Mouse (Mus musculus) liver, embryonic 15.5 days (tissue): ENCODE results near the gene Lect2. TPM values are rescaled to one million over a fixed set of nuclear protein-coding genes. Genes with fewer than 3 reads are reported as not detected.

ENCODE experiments used
- ATAC-seq: fragments of 200-750 bp; cut with Nextera tagmentation; 2 replicates; pipeline ENCODE4 v1.8.0; 2017; ENCODE audit warnings: moderate number of reproducible peaks, mild to moderate bottlenecking, moderate library complexity; ENCODE audit not compliant: insufficient read depth
- H3K27ac ChIP-seq: fragments of 300-500 bp; sonication (generic); replicated peaks from 2 replicates; pipeline ENCODE4 v1.5.1; 2015; ENCODE audit warnings: mild to moderate bottlenecking, inconsistent platforms
- H3K27me3 ChIP-seq: fragments of 300-500 bp; sonication (generic); 2 replicates; pipeline ENCODE4 v1.6.1; 2015; ENCODE audit warnings: mild to moderate bottlenecking, inconsistent platforms
- H3K36me3 ChIP-seq: fragments of 300-500 bp; sonication (generic); replicated peaks from 2 replicates; pipeline ENCODE4 v1.6.1; 2015; ENCODE audit warnings: moderate library complexity, mild to moderate bottlenecking, inconsistent platforms
- H3K4me1 ChIP-seq: fragments of 300-500 bp; sonication (generic); replicated peaks from 2 replicates; pipeline ENCODE4 v1.6.1; 2015; ENCODE audit warnings: inconsistent platforms
- H3K4me2 ChIP-seq: fragments of 300-500 bp; sonication (generic); 2 replicates; pipeline ENCODE4 v1.6.1; 2015; ENCODE audit warnings: moderate library complexity, mild to moderate bottlenecking, inconsistent platforms
- H3K4me3 ChIP-seq: fragments of 300-500 bp; sonication (generic); replicated peaks from 2 replicates; pipeline ENCODE4 v1.5.1; 2015; ENCODE audit warnings: mild to moderate bottlenecking, inconsistent platforms
- H3K9ac ChIP-seq: fragments of 300-500 bp; sonication (generic); 2 replicates; pipeline ENCODE4 v1.6.1; 2015; ENCODE audit warnings: moderate library complexity, mild to moderate bottlenecking, inconsistent platforms
- H3K9me3 ChIP-seq: fragments of 300-500 bp; sonication (generic); replicated peaks from 2 replicates; pipeline ENCODE4 v1.6.1; 2016; ENCODE audit warnings: inconsistent platforms
- WGBS: fragments of 180-500 bp; shearing (Covaris S2); methylation state at CpG from one replicate; pipeline ENCODE4 v1.1.7; 2015; ENCODE audit warnings: mixed read lengths; ENCODE audit not compliant: insufficient replicate concordance; 5-methylcytosine and 5-hydroxymethylcytosine counted together
- polyA plus RNA-seq: library from polyadenylated mRNA; unstranded; fragments of >200 nt; fragmentation: Nextera tagmentation; extraction: Ambion mirVana; gene quantifications from 2 replicates; pipeline ENCODE4 v1.2.1, GENCODE M21; 2015

Lect2 gene
- polyA plus RNA-seq, 1 experiment from 2014 or later: 50.1 TPM

- H3K36me3 ChIP-seq: no peaks in the 10 kb centered on the region
- peaks cover 12% of the 10 kb centered on the region for H3K4me1 ChIP-seq
- H3K4me3 ChIP-seq: no peak overlapping the region
- H3K27me3 ChIP-seq: no peaks in the 10 kb centered on the region
- ATAC-seq: no peak
- H3K9ac ChIP-seq: no peak overlapping the region
- H3K4me2 ChIP-seq: no peak overlapping the region
- no peak overlapping the region for H3K27ac ChIP-seq
- WGBS: 46% methylated on average over 3 of the region's 3 CpGs
- no peaks in the 10 kb centered on the region for H3K9me3 ChIP-seq
Measured at GRCm38 (mm10) chr13:56556701-56557100, 8.4 kb upstream of the Lect2 start.

GRCm38 (mm10) chr13:56555957-56556356 is 7.7 kb upstream of the Lect2 start:
- no peak overlapping the region for H3K4me3 ChIP-seq
- no peak overlapping the region for H3K27ac ChIP-seq
- no peaks in the 10 kb centered on the region for H3K9me3 ChIP-seq
- H3K4me1 ChIP-seq: peaks cover 12% of the 10 kb centered on the region
- no peak overlapping the region for H3K9ac ChIP-seq
- H3K4me2 ChIP-seq: no peak overlapping the region
- H3K36me3 ChIP-seq: no peaks in the 10 kb centered on the region
- no peak for ATAC-seq
- no peaks in the 10 kb centered on the region for H3K27me3 ChIP-seq
- 0% methylated on average over 1 of the region's 1 CpGs for WGBS

GRCm38 (mm10) chr13:56554409-56554808 is 6.1 kb upstream of the Lect2 start:
- no peaks in the 10 kb centered on the region for H3K9me3 ChIP-seq
- no peaks in the 10 kb centered on the region for H3K27me3 ChIP-seq
- peaks cover 4% of the 10 kb centered on the region for H3K4me1 ChIP-seq
- no peak overlapping the region for H3K9ac ChIP-seq
- no peak for ATAC-seq
- H3K27ac ChIP-seq: no peak overlapping the region
- H3K4me3 ChIP-seq: no peak overlapping the region
- H3K36me3 ChIP-seq: no peaks in the 10 kb centered on the region
- 8% methylated on average over 2 of the region's 2 CpGs for WGBS
- H3K4me2 ChIP-seq: no peak overlapping the region

DNA sequence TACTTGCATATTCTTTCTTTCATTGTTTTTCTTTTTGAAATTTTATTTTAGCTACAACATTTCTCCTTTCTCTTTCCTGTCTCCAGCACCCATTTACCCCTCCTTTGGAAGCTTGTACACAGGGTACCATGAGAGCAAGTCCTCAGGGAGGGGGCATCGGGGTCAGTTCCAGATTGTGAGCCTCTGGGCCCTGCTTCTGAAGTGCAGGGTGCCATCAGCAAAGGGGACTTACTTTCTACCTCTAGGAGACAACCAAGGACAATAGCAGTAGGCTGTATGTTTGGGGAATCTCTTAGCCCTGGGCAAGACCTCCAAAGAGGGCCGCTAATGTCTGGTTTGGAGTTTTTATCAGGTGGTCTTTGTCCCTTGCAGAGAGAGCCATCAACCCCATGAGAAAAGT is 5.6 kb upstream of the Lect2 start:
- no peaks in the 10 kb centered on the region for H3K27me3 ChIP-seq
- H3K27ac ChIP-seq: no peak overlapping the region
- ATAC-seq: no peak
- H3K4me1 ChIP-seq: peaks cover 7% of the 10 kb centered on the region
- H3K9ac ChIP-seq: no peak overlapping the region
- H3K36me3 ChIP-seq: no peaks in the 10 kb centered on the region
- WGBS: 48% methylated on average over 2 of the region's 2 CpGs
- H3K4me2 ChIP-seq: no peak overlapping the region
- H3K9me3 ChIP-seq: no peaks in the 10 kb centered on the region
- no peak overlapping the region for H3K4me3 ChIP-seq

- no peaks in the 10 kb centered on the region for H3K36me3 ChIP-seq
- no peak overlapping the region for H3K4me3 ChIP-seq
- no peak overlapping the region for H3K27ac ChIP-seq
- ATAC-seq: no peak
- no peaks in the 10 kb centered on the region for H3K9me3 ChIP-seq
- no peaks in the 10 kb centered on the region for H3K27me3 ChIP-seq
- no peak overlapping the region for H3K9ac ChIP-seq
- no peak overlapping the region for H3K4me2 ChIP-seq
- WGBS: 43% methylated on average over 6 of the region's 6 CpGs
- H3K4me1 ChIP-seq: peaks cover 7% of the 10 kb centered on the region
Measured at GRCm38 (mm10) chr13:56551661-56552060, 3.4 kb upstream of the Lect2 start.

GRCm38 (mm10) chr13:56550574-56550973 is 2.3 kb upstream of the Lect2 start:
- WGBS: 24% methylated on average over 1 of the region's 1 CpGs
- H3K4me2 ChIP-seq: no peak overlapping the region
- H3K9ac ChIP-seq: no peak overlapping the region
- H3K4me3 ChIP-seq: no peak overlapping the region
- no peaks in the 10 kb centered on the region for H3K27me3 ChIP-seq
- no peaks in the 10 kb centered on the region for H3K36me3 ChIP-seq
- no peaks in the 10 kb centered on the region for H3K9me3 ChIP-seq
- H3K4me1 ChIP-seq: peaks cover 7% of the 10 kb centered on the region
- H3K27ac ChIP-seq: no peak overlapping the region
- no peak for ATAC-seq

DNA sequence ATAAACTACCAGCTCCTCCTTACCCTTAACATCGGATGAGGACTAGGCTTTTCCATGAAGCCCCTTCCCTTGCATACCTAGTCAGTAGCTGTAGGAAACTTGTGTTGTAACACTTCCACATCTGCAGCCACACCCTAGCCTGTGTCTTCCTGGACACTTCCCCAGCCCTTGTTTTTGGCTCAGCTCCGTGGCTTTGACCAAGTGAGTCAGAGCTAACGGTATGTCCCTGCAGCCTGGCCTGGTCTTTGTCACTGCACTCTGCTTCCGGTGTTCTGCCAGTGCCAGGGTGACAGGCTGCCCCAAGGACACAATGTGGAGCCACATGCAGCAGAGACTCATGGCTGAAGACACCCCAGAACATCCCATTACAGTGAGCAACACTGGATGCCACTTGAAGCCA is 1.1 kb upstream of the Lect2 start:
- no peak overlapping the region for H3K4me2 ChIP-seq
- no peaks in the 10 kb centered on the region for H3K27me3 ChIP-seq
- H3K4me3 ChIP-seq: no peak overlapping the region
- H3K4me1 ChIP-seq: peaks cover 7% of the 10 kb centered on the region
- no peak overlapping the region for H3K9ac ChIP-seq
- no peak overlapping the region for H3K27ac ChIP-seq
- ATAC-seq: no peak
- H3K36me3 ChIP-seq: no peaks in the 10 kb centered on the region
- H3K9me3 ChIP-seq: no peaks in the 10 kb centered on the region
- WGBS: 17% methylated on average over 4 of the region's 4 CpGs

GRCm38 (mm10) chr13:56544956-56545355 is 3.3 kb downstream of the Lect2 start:
- Histone ChIP-seq H3K27me3 (no peaks in the 10 kb centered on the region), H3K4me2 (no peak overlapping the region), H3K9ac (no peak overlapping the region), H3K27ac (no peak overlapping the region), H3K4me3 (no peak overlapping the region), H3K9me3 (no peaks in the 10 kb centered on the region), H3K36me3 (no peaks in the 10 kb centered on the region), H3K4me1 (peaks cover 7% of the 10 kb centered on the region)
- WGBS: 51% methylated on average over 3 of the region's 3 CpGs
- ATAC-seq: no peak

- H3K4me3 ChIP-seq: no peak overlapping the region
- no peaks in the 10 kb centered on the region for H3K27me3 ChIP-seq
- no peaks in the 10 kb centered on the region for H3K4me1 ChIP-seq
- WGBS: 67% methylated on average over 9 of the region's 9 CpGs
- no peak overlapping the region for H3K4me2 ChIP-seq
- ATAC-seq: no peak
- no peak overlapping the region for H3K9ac ChIP-seq
- no peak overlapping the region for H3K27ac ChIP-seq
- H3K36me3 ChIP-seq: no peaks in the 10 kb centered on the region
- H3K9me3 ChIP-seq: no peaks in the 10 kb centered on the region
Measured at GRCm38 (mm10) chr13:56543805-56544204, 4.5 kb downstream of the Lect2 start.

- ATAC-seq: no peak
- Histone ChIP-seq H3K9me3 (no peaks in the 10 kb centered on the region), H3K4me1 (no peaks in the 10 kb centered on the region), H3K9ac (no peak overlapping the region), H3K27me3 (no peaks in the 10 kb centered on the region), H3K4me2 (no peak overlapping the region), H3K36me3 (no peaks in the 10 kb centered on the region), H3K4me3 (no peak overlapping the region), H3K27ac (no peak overlapping the region)
- WGBS: 76% methylated on average over 4 of the region's 4 CpGs
Measured at GRCm38 (mm10) chr13:56539846-56540245, 8.5 kb downstream of the Lect2 start.

- H3K27me3 ChIP-seq: no peaks in the 10 kb centered on the region
- ATAC-seq: no peak
Measured at GRCm38 (mm10) chr13:56537026-56537425, 11.3 kb downstream of the Lect2 start.

GRCm38 (mm10) chr13:56535570-56535969 is 12.7 kb downstream of the Lect2 start:
- H3K9ac ChIP-seq: no peak overlapping the region
- H3K36me3 ChIP-seq: no peaks in the 10 kb centered on the region
- no peaks in the 10 kb centered on the region for H3K9me3 ChIP-seq
- no peaks in the 10 kb centered on the region for H3K27me3 ChIP-seq
- no peak for ATAC-seq
- 41% methylated on average over 5 of the region's 5 CpGs for WGBS
- no peak overlapping the region for H3K4me3 ChIP-seq
- H3K4me2 ChIP-seq: no peak overlapping the region
- H3K4me1 ChIP-seq: no peaks in the 10 kb centered on the region
- H3K27ac ChIP-seq: no peak overlapping the region

More at GRCm38 (mm10) chr13:56537026-56537425, 11.3 kb downstream of the Lect2 start:
- Histone ChIP-seq H3K9me3 (no peaks in the 10 kb centered on the region), H3K36me3 (no peaks in the 10 kb centered on the region), H3K4me1 (no peaks in the 10 kb centered on the region), H3K9ac (no peak overlapping the region), H3K4me3 (no peak overlapping the region), H3K4me2 (no peak overlapping the region), H3K27ac (no peak overlapping the region)
- 68% methylated on average over 12 of the region's 12 CpGs for WGBS
